Mouse (Mus musculus): ENCODE data around the gene Ric3.

Gene Ric3

GRCm38 (mm10) chr7:108996156-108996555, 87.0 kb downstream of the Ric3 start:
- DNase-seq = no peak

- no peak for DNase-seq
Observed at GRCm38 (mm10) chr7:108993881-108994291, 89.2 kb downstream of the Ric3 start.

- DNase-seq = no peak
Observed at GRCm38 (mm10) chr7:108993230-108993629, 89.9 kb downstream of the Ric3 start.

- DNase-seq = no peak
Observed at GRCm38 (mm10) chr7:108991207-108991606, 91.9 kb downstream of the Ric3 start.

- no peak for DNase-seq
Observed at GRCm38 (mm10) chr7:108985934-108986708, 97.0 kb downstream of the Ric3 start.

All from kidney, adult 18-20 months (tissue).